Mouse (Mus musculus): ENCODE results near the gene Ifne. TPM values are rescaled to one million over a fixed set of nuclear protein-coding genes. Genes with fewer than 3 reads are reported as not detected.

Gene Ifne
- polyA plus RNA-seq, 1 experiment from 2014 or later, result not detected

GRCm38 (mm10) chr4:88875435-88876095 is 4.4 kb downstream of the Ifne start:
- TF ChIP-seq CTCF (IDR thresholded peaks at IDR 0.05; ENCODE audit: low read depth), result no peak

GRCm38 (mm10) chr4:88872691-88873090 is 7.3 kb downstream of the Ifne start:
- no peaks in the 10 kb centered on the region for H3K9me3 ChIP-seq (replicated peaks; ENCODE audit: low read length)
- H3K27me3 ChIP-seq (ENCODE audit: insufficient read depth, low read length), result no peaks in the 10 kb centered on the region
- H3K4me2 ChIP-seq (ENCODE audit: low read length), result no peak overlapping the region
- H3K4me1 ChIP-seq (replicated peaks; ENCODE audit: insufficient read depth, low read length), result no peaks in the 10 kb centered on the region
- no peak overlapping the region for H3K9ac ChIP-seq (ENCODE audit: low read depth, low read length)
- no peak for ATAC-seq (replicated peaks; ENCODE audit: low FRiP score, low read depth)
- no peaks in the 10 kb centered on the region for H3K36me3 ChIP-seq (ENCODE audit: insufficient read depth, low read length)
- peak; percentile 79 for TF ChIP-seq CTCF (IDR thresholded peaks at IDR 0.05; ENCODE audit: low read depth)
- no peak overlapping the region for H3K27ac ChIP-seq
- H3K4me3 ChIP-seq (replicated peaks; ENCODE audit: low read depth, low read length), result no peak overlapping the region
- DNase-seq (ENCODE audit: low spot score), result peak; percentile 67
- WGBS, result 0% methylated on average over 2 of the region's 2 CpGs

More at GRCm38 (mm10) chr4:88875435-88876095, 4.4 kb downstream of the Ifne start:
- no peaks in the 10 kb centered on the region for H3K9me3 ChIP-seq (replicated peaks; ENCODE audit: low read length)
- no peaks in the 10 kb centered on the region for H3K36me3 ChIP-seq (ENCODE audit: insufficient read depth, low read length)
- no peak overlapping the region for H3K9ac ChIP-seq (ENCODE audit: low read depth, low read length)
- WGBS, result 68% methylated on average over 4 of the region's 4 CpGs
- H3K27ac ChIP-seq, result no peak overlapping the region
- ATAC-seq (replicated peaks; ENCODE audit: low FRiP score, low read depth) (no peak), DNase-seq (ENCODE audit: low spot score) (no peak)
- H3K4me3 ChIP-seq (replicated peaks; ENCODE audit: low read depth, low read length), result no peak overlapping the region
- no peaks in the 10 kb centered on the region for H3K4me1 ChIP-seq (replicated peaks; ENCODE audit: insufficient read depth, low read length)
- H3K4me2 ChIP-seq (ENCODE audit: low read length), result no peak overlapping the region
- H3K27me3 ChIP-seq (ENCODE audit: insufficient read depth, low read length), result no peaks in the 10 kb centered on the region

- WGBS, result 8% methylated on average over 30 of the region's 31 CpGs
- ATAC-seq (replicated peaks; ENCODE audit: low FRiP score, low read depth) (peak; percentile 52), DNase-seq (ENCODE audit: low spot score) (peak; percentile 50)
- H3K9me3 ChIP-seq (replicated peaks; ENCODE audit: low read length), result no peaks in the 10 kb centered on the region
- H3K9ac ChIP-seq (ENCODE audit: low read depth, low read length), result peak overlapping the region; percentile 58; the same call in 1 of the 2 replicates
- no peaks in the 10 kb centered on the region for H3K36me3 ChIP-seq (ENCODE audit: insufficient read depth, low read length)
- no peak for TF ChIP-seq CTCF (IDR thresholded peaks at IDR 0.05; ENCODE audit: low read depth)
- peaks cover 4% of the 10 kb centered on the region; the same call in 1 of the 2 replicates for H3K27me3 ChIP-seq (ENCODE audit: insufficient read depth, low read length)
- H3K4me1 ChIP-seq (replicated peaks; ENCODE audit: insufficient read depth, low read length), result no peaks in the 10 kb centered on the region
- H3K4me3 ChIP-seq (replicated peaks; ENCODE audit: low read depth, low read length), result peak overlapping the region; percentile 55
- H3K27ac ChIP-seq, result no peak overlapping the region
- H3K4me2 ChIP-seq (ENCODE audit: low read length), result peak overlapping the region; percentile 88
These were observed 11.8 kb downstream of the Ifne start for GRCm38 (mm10) chr4:88867926-88868911.

GRCm38 (mm10) chr4:88867366-88867925 is 12.6 kb downstream of the Ifne start:
- H3K9me3 ChIP-seq (replicated peaks; ENCODE audit: low read length), result no peaks in the 10 kb centered on the region
- no peak overlapping the region for H3K27ac ChIP-seq
- no peaks in the 10 kb centered on the region for H3K4me1 ChIP-seq (replicated peaks; ENCODE audit: insufficient read depth, low read length)
- TF ChIP-seq CTCF (IDR thresholded peaks at IDR 0.05; ENCODE audit: low read depth), result peak; percentile 91
- peaks cover 4% of the 10 kb centered on the region; the same call in 1 of the 2 replicates for H3K27me3 ChIP-seq (ENCODE audit: insufficient read depth, low read length)
- WGBS, result 5% methylated on average over 8 of the region's 8 CpGs
- peak overlapping the region; percentile 58; the same call in 1 of the 2 replicates for H3K9ac ChIP-seq (ENCODE audit: low read depth, low read length)
- H3K36me3 ChIP-seq (ENCODE audit: insufficient read depth, low read length), result no peaks in the 10 kb centered on the region
- DNase-seq (ENCODE audit: low spot score) (peak; percentile 85), ATAC-seq (replicated peaks; ENCODE audit: low FRiP score, low read depth) (peak; percentile 66)
- H3K4me2 ChIP-seq (ENCODE audit: low read length), result peak overlapping the region; percentile 88
- peak overlapping the region; percentile 55; the same call in 1 of the 2 replicates for H3K4me3 ChIP-seq (replicated peaks; ENCODE audit: low read depth, low read length)

GRCm38 (mm10) chr4:88865011-88865569 is 14.9 kb downstream of the Ifne start:
- 44% methylated on average over 6 of the region's 6 CpGs for WGBS
- no peak overlapping the region for H3K4me3 ChIP-seq (replicated peaks; ENCODE audit: low read depth, low read length)
- no peak for DNase-seq (ENCODE audit: low spot score)

More at GRCm38 (mm10) chr4:88865011-88865569, 14.9 kb downstream of the Ifne start:
- peaks cover 4% of the 10 kb centered on the region; the same call in 1 of the 2 replicates for H3K27me3 ChIP-seq (ENCODE audit: insufficient read depth, low read length)
- no peak for ATAC-seq (replicated peaks; ENCODE audit: low FRiP score, low read depth)
- no peaks in the 10 kb centered on the region for H3K4me1 ChIP-seq (replicated peaks; ENCODE audit: insufficient read depth, low read length)
- no peak for TF ChIP-seq CTCF (IDR thresholded peaks at IDR 0.05; ENCODE audit: low read depth)
- no peaks in the 10 kb centered on the region for H3K36me3 ChIP-seq (ENCODE audit: insufficient read depth, low read length)
- H3K9ac ChIP-seq (ENCODE audit: low read depth, low read length), result no peak overlapping the region
- no peak overlapping the region for H3K27ac ChIP-seq
- H3K9me3 ChIP-seq (replicated peaks; ENCODE audit: low read length), result no peaks in the 10 kb centered on the region
- H3K4me2 ChIP-seq (ENCODE audit: low read length), result no peak overlapping the region

Measured in kidney, postnatal 0 days (tissue).